In genomic region chr7:92666274-92666820, GRCm38 (mm10) we compare ENCODE assay signal across 8 mouse cellular contexts. TPM values are rescaled to one million over a fixed set of nuclear protein-coding genes. Genes with fewer than 3 reads are reported as not detected.
DNase-seq lines count a peak whose midpoint lies in the region; ATAC-seq and TF ChIP-seq lines count a peak whose summit lies in the region.

No protein-coding gene starts in this region.

- no peaks in the 10 kb centered on the region for H3K9me3 ChIP-seq in embryonic facial prominence, embryonic 10.5 days
- H3K9me3 ChIP-seq in intestine, embryonic 14.5 days (ENCODE audit: control insufficient read depth, low read length): no peaks in the 10 kb centered on the region

- peak overlapping the region; percentile 90 for H3K4me2 ChIP-seq in intestine, embryonic 14.5 days (ENCODE audit: low read length)

- 55% methylated on average over 7 of the region's 7 CpGs for WGBS in lung, adult 2 months
- 87% methylated on average over 7 of the region's 7 CpGs for WGBS in embryonic facial prominence, embryonic 10.5 days
- 83% methylated on average over 7 of the region's 7 CpGs for WGBS in intestine, embryonic 14.5 days

- intact Hi-C loops in left cerebral cortex, postnatal 10 days (cut with DNase I): loop anchor here (5.0 kb wide), 3 partner anchors 76 to 206 kb away; partner anchors contain the start of genes Ddias, Prcp and Rab30

- H3K4me3 ChIP-seq in lung, adult 2 months (replicated peaks; ENCODE audit: extremely low read depth, low read depth, low read length): no peak overlapping the region
- H3K4me3 ChIP-seq in embryonic facial prominence, embryonic 10.5 days: peak overlapping the region; percentile 90; the same call in 1 of the 2 replicates
- no peak overlapping the region for H3K4me3 ChIP-seq in intestine, embryonic 14.5 days (ENCODE audit: low read depth, low read length)

- no peak overlapping the region for H3K9ac ChIP-seq in intestine, embryonic 14.5 days (ENCODE audit: low read length)

- H3K36me3 ChIP-seq in embryonic facial prominence, embryonic 10.5 days (replicated peaks): peaks cover 35% of the 10 kb centered on the region
- H3K36me3 ChIP-seq in intestine, embryonic 14.5 days (ENCODE audit: control insufficient read depth, insufficient read depth, low read length): peaks cover 30% of the 10 kb centered on the region

- H3K27me3 ChIP-seq in embryonic facial prominence, embryonic 10.5 days (replicated peaks; ENCODE audit: low read depth, poor library complexity, severe bottlenecking): no peaks in the 10 kb centered on the region
- no peaks in the 10 kb centered on the region for H3K27me3 ChIP-seq in intestine, embryonic 14.5 days (replicated peaks; ENCODE audit: control insufficient read depth, insufficient read depth, low read length)

- peak; percentile 20 for DNase-seq in lung, adult 2 months
- no peak for DNase-seq in lung, postnatal 10 days
- no peak for DNase-seq in embryonic facial prominence, embryonic 10.5 days (ENCODE audit: low spot score)
- no peak for DNase-seq in intestine, embryonic 14.5 days (ENCODE audit: low spot score)
- DNase-seq in naive thymus-derived CD4-positive, alpha-beta T cell, adult 2 months (ENCODE audit: low read depth): peak; percentile 39
- DNase-seq in thymus, postnatal 10 days (ENCODE audit: low spot score in 2 of 2): no peak
- no peak for DNase-seq in left cerebral cortex, postnatal 10 days (ENCODE audit: extremely low spot score in 1 of 2, low spot score in 2 of 2)
- no peak for DNase-seq in ovary, adult 18-20 months (ENCODE audit: low spot score)

- no peak for ATAC-seq in intestine, embryonic 14.5 days (replicated peaks; ENCODE audit: low FRiP score, low TSS enrichment, low read depth)

- no peak for TF ChIP-seq CTCF in lung, adult 2 months (IDR thresholded peaks at IDR 0.05; ENCODE audit: insufficient read depth, low read length)

- TF ChIP-seq POLR2A in lung, adult 2 months (IDR thresholded peaks at IDR 0.05; ENCODE audit: borderline replicate concordance, extremely low read depth, low read depth, low read length): no peak

- H3K4me1 ChIP-seq in lung, adult 2 months (ENCODE audit: control insufficient read depth, insufficient read depth, low read length): peaks cover 6% of the 10 kb centered on the region
- H3K4me1 ChIP-seq in embryonic facial prominence, embryonic 10.5 days: peaks cover 22% of the 10 kb centered on the region
- H3K4me1 ChIP-seq in intestine, embryonic 14.5 days (replicated peaks; ENCODE audit: control insufficient read depth, insufficient read depth, low read length): peaks cover 16% of the 10 kb centered on the region

- no peak overlapping the region for H3K27ac ChIP-seq in embryonic facial prominence, embryonic 10.5 days (replicated peaks)
- no peak overlapping the region for H3K27ac ChIP-seq in intestine, embryonic 14.5 days (ENCODE audit: low read depth)

RNA-seq across cellular contexts. Expression of gene Pcf11, which starts 3.4 kb away (rescaled TPM):
- polyA plus RNA-seq in lung, adult 2 months (2012; rRNA removed): 14.7 and 17.1 TPM in 2 replicates
- 18.4 and 20.6 TPM in 2 replicates for polyA plus RNA-seq in embryonic facial prominence, embryonic 10.5 days (2016; fragmentation: Nextera tagmentation; extraction: Ambion mirVana)
- 20.6 and 21.1 TPM in 2 replicates for polyA plus RNA-seq in intestine, embryonic 14.5 days (2014; fragmentation: Nextera tagmentation; extraction: Ambion mirVana)
- 10 to 100 TPM; 36.4 to 45.6 TPM for total RNA-seq in left cerebral cortex, postnatal 10 days (2021)

RNA-seq across cellular contexts. Expression of gene Ankrd42, which starts 29.4 kb away (rescaled TPM):
- polyA plus RNA-seq in lung, adult 2 months (2012; rRNA removed): 2.3 and 3.4 TPM in 2 replicates
- 10.0 and 11.4 TPM in 2 replicates for polyA plus RNA-seq in embryonic facial prominence, embryonic 10.5 days (2016; fragmentation: Nextera tagmentation; extraction: Ambion mirVana)
- polyA plus RNA-seq in intestine, embryonic 14.5 days (2014; fragmentation: Nextera tagmentation; extraction: Ambion mirVana): 4.0 and 5.1 TPM in 2 replicates
- total RNA-seq in left cerebral cortex, postnatal 10 days (2021): 10 to 100 TPM; 23.7 to 23.8 TPM

Comparison
In these comparisons a context has a peak if more than half of its experiments do, and no peak if none do; other contexts are left out.
1. DNase-seq: peak in lung, adult 2 months (single experiment) and naive thymus-derived CD4-positive, alpha-beta T cell, adult 2 months (single experiment); none in lung, postnatal 10 days (single experiment), embryonic facial prominence, embryonic 10.5 days (single experiment), intestine, embryonic 14.5 days (single experiment), thymus, postnatal 10 days (0 of 2), left cerebral cortex, postnatal 10 days (0 of 2) and ovary, adult 18-20 months (single experiment).